Mouse (Mus musculus) activated CD4-positive, CD25-positive, alpha-beta regulatory T cell (primary cell): ENCODE measurements around the gene Stk26. TPM values are rescaled to one million over a fixed set of nuclear protein-coding genes. Genes with fewer than 3 reads are reported as not detected.

Experiments
- polyA plus RNA-seq, 2 experiments: library from polyadenylated mRNA; unstranded; fragments of 100-300 nt; shearing (Covaris generic); gene quantifications; one replicate each; pipeline ENCODE4 v1.2.1; 2017

The Stk26 gene
- 10 to 100 TPM; 44.9 to 63.7 TPM for polyA plus RNA-seq

GRCm38 (mm10) chrX:50840847-50841560, at the start of gene Stk26:
TSS of gene Stk26 (plus strand) at chrX:50841047.

GRCm38 (mm10) chrX:50942610-50943009, 101.8 kb downstream of the Stk26 start, which contains the start of gene Frmd7:
TSS of gene Frmd7 (minus strand) at chrX:50942710.

Other genes with a start within 250 kb of the Stk26 start
- gene Frmd7, start 101.7 kb downstream of the Stk26 start, polyA plus RNA-seq: under 1 TPM in 1 of 2 experiments, not detected in 1; 0.41 TPM
- 10 to 100 TPM; 25.5 to 28.3 TPM for gene Rap2c, start 177.0 kb downstream of the Stk26 start, polyA plus RNA-seq